Mouse (Mus musculus): ENCODE data around the gene Acsm1. TPM values are rescaled to one million over a fixed set of nuclear protein-coding genes. Genes with fewer than 3 reads are reported as not detected.

Acsm1 gene
- polyA plus RNA-seq, 1 experiment = not detected

- H3K27me3 ChIP-seq (ENCODE audit: control insufficient read depth) = no peaks in the 10 kb centered on the region
- H3K36me3 ChIP-seq (ENCODE audit: control insufficient read depth) = no peaks in the 10 kb centered on the region
- TF ChIP-seq GATA1 (IDR thresholded peaks at IDR 0.05; ENCODE audit: low read length) (no peak), TAL1 (IDR thresholded peaks at IDR 0.05; ENCODE audit: low read length) (no peak)
- no peak overlapping the region for H3K4me3 ChIP-seq (replicated peaks)
- H3K9me3 ChIP-seq (ENCODE audit: control insufficient read depth, low read length) = no peaks in the 10 kb centered on the region
- no peaks in the 10 kb centered on the region for H3K4me1 ChIP-seq (ENCODE audit: control insufficient read depth)
Observed at GRCm38 (mm10) chr7:119601954-119602317, 4.9 kb upstream of the Acsm1 start.

- no peaks in the 10 kb centered on the region for H3K27me3 ChIP-seq (ENCODE audit: control insufficient read depth)
- TF ChIP-seq TAL1 (IDR thresholded peaks at IDR 0.05; ENCODE audit: low read length) (no peak), GATA1 (IDR thresholded peaks at IDR 0.05; ENCODE audit: low read length) (no peak)
Observed at GRCm38 (mm10) chr7:119604903-119605483, 1.8 kb upstream of the Acsm1 start.

GRCm38 (mm10) chr7:119605926-119606663 lies 731 bp upstream of the Acsm1 start:
- Histone ChIP-seq H3K36me3 (ENCODE audit: control insufficient read depth) (no peaks in the 10 kb centered on the region), H3K4me1 (ENCODE audit: control insufficient read depth) (no peaks in the 10 kb centered on the region), H3K27me3 (ENCODE audit: control insufficient read depth) (no peaks in the 10 kb centered on the region), H3K4me3 (replicated peaks) (no peak overlapping the region), H3K9me3 (ENCODE audit: control insufficient read depth, low read length) (no peaks in the 10 kb centered on the region)
- no peak for TF ChIP-seq TAL1 (IDR thresholded peaks at IDR 0.05; ENCODE audit: low read length)
- no peak for TF ChIP-seq GATA1 (IDR thresholded peaks at IDR 0.05; ENCODE audit: low read length)

More at GRCm38 (mm10) chr7:119604903-119605483, 1.8 kb upstream of the Acsm1 start:
- Histone ChIP-seq H3K9me3 (ENCODE audit: control insufficient read depth, low read length) (no peaks in the 10 kb centered on the region), H3K4me1 (ENCODE audit: control insufficient read depth) (no peaks in the 10 kb centered on the region), H3K4me3 (replicated peaks) (no peak overlapping the region), H3K36me3 (ENCODE audit: control insufficient read depth) (no peaks in the 10 kb centered on the region)

- Histone ChIP-seq H3K36me3 (ENCODE audit: control insufficient read depth) (no peaks in the 10 kb centered on the region), H3K27me3 (ENCODE audit: control insufficient read depth) (no peaks in the 10 kb centered on the region), H3K4me1 (ENCODE audit: control insufficient read depth) (no peaks in the 10 kb centered on the region), H3K9me3 (ENCODE audit: control insufficient read depth, low read length) (no peaks in the 10 kb centered on the region), H3K4me3 (replicated peaks) (no peak overlapping the region)
- no peak for TF ChIP-seq TAL1 (IDR thresholded peaks at IDR 0.05; ENCODE audit: low read length)
Observed at GRCm38 (mm10) chr7:119607796-119608515, 1.1 kb downstream of the Acsm1 start.

- H3K4me1 ChIP-seq (ENCODE audit: control insufficient read depth) = no peaks in the 10 kb centered on the region
- H3K9me3 ChIP-seq (ENCODE audit: control insufficient read depth, low read length) = no peaks in the 10 kb centered on the region; the same call in 1 of the 2 replicates
- no peaks in the 10 kb centered on the region for H3K27me3 ChIP-seq (ENCODE audit: control insufficient read depth)
- H3K36me3 ChIP-seq (ENCODE audit: control insufficient read depth) = no peaks in the 10 kb centered on the region
- TF ChIP-seq GATA1 (IDR thresholded peaks at IDR 0.05; ENCODE audit: low read length) (no peak), TAL1 (IDR thresholded peaks at IDR 0.05; ENCODE audit: low read length) (no peak)
- no peak overlapping the region for H3K4me3 ChIP-seq (replicated peaks)
Observed at GRCm38 (mm10) chr7:119616531-119616930, 9.7 kb downstream of the Acsm1 start.

- TF ChIP-seq TAL1 (IDR thresholded peaks at IDR 0.05; ENCODE audit: low read length) (no peak), GATA1 (IDR thresholded peaks at IDR 0.05; ENCODE audit: low read length) (no peak)
- Histone ChIP-seq H3K4me3 (replicated peaks) (no peak overlapping the region), H3K9me3 (ENCODE audit: control insufficient read depth, low read length) (no peaks in the 10 kb centered on the region; the same call in 1 of the 2 replicates), H3K27me3 (ENCODE audit: control insufficient read depth) (no peaks in the 10 kb centered on the region), H3K4me1 (ENCODE audit: control insufficient read depth) (no peaks in the 10 kb centered on the region), H3K36me3 (ENCODE audit: control insufficient read depth) (no peaks in the 10 kb centered on the region)
Observed at GRCm38 (mm10) chr7:119617593-119617992, 10.8 kb downstream of the Acsm1 start.

- Histone ChIP-seq H3K9me3 (ENCODE audit: control insufficient read depth, low read length) (no peaks in the 10 kb centered on the region; the same call in 1 of the 2 replicates), H3K4me3 (replicated peaks) (no peak overlapping the region)
- TF ChIP-seq GATA1 (IDR thresholded peaks at IDR 0.05; ENCODE audit: low read length) (no peak), TAL1 (IDR thresholded peaks at IDR 0.05; ENCODE audit: low read length) (no peak)
Observed at GRCm38 (mm10) chr7:119618209-119618935, 11.5 kb downstream of the Acsm1 start.

GRCm38 (mm10) chr7:119620157-119620556 lies 13.3 kb downstream of the Acsm1 start:
- Histone ChIP-seq H3K36me3 (ENCODE audit: control insufficient read depth) (no peaks in the 10 kb centered on the region), H3K4me3 (replicated peaks) (no peak overlapping the region), H3K9me3 (ENCODE audit: control insufficient read depth, low read length) (no peaks in the 10 kb centered on the region), H3K4me1 (ENCODE audit: control insufficient read depth) (no peaks in the 10 kb centered on the region), H3K27me3 (ENCODE audit: control insufficient read depth) (no peaks in the 10 kb centered on the region)
- no peak for TF ChIP-seq GATA1 (IDR thresholded peaks at IDR 0.05; ENCODE audit: low read length)

More at GRCm38 (mm10) chr7:119618209-119618935, 11.5 kb downstream of the Acsm1 start:
- no peaks in the 10 kb centered on the region for H3K4me1 ChIP-seq (ENCODE audit: control insufficient read depth)
- H3K36me3 ChIP-seq (ENCODE audit: control insufficient read depth) = no peaks in the 10 kb centered on the region
- no peaks in the 10 kb centered on the region for H3K27me3 ChIP-seq (ENCODE audit: control insufficient read depth)

- Histone ChIP-seq H3K9me3 (ENCODE audit: control insufficient read depth, low read length) (no peaks in the 10 kb centered on the region), H3K4me3 (replicated peaks) (no peak overlapping the region), H3K4me1 (ENCODE audit: control insufficient read depth) (no peaks in the 10 kb centered on the region), H3K27me3 (ENCODE audit: control insufficient read depth) (no peaks in the 10 kb centered on the region), H3K36me3 (ENCODE audit: control insufficient read depth) (no peaks in the 10 kb centered on the region)
- TF ChIP-seq TAL1 (IDR thresholded peaks at IDR 0.05; ENCODE audit: low read length) (no peak), GATA1 (IDR thresholded peaks at IDR 0.05; ENCODE audit: low read length) (no peak)
Observed at GRCm38 (mm10) chr7:119638773-119639172, 31.9 kb downstream of the Acsm1 start.

Measured in erythroblast, embryonic 14.5 days (primary cell).